Mouse (Mus musculus) left cerebral cortex, postnatal 14 days (tissue): Measurements from ENCODE around the gene Dnaaf3. TPM values are rescaled to one million over a fixed set of nuclear protein-coding genes. Genes with fewer than 3 reads are reported as not detected.

Experiments used
- microRNA-seq, 2 experiments: library from miRNA; unstranded; fragments of <30 nt; microRNA quantifications; one replicate each; pipeline ENCODE4 v1.2.0; 2022
- total RNA-seq, 2 experiments: library from RNA; stranded (reverse); gene quantifications; 2 replicates each; pipeline ENCODE4 v1.2.3; 2021

Dnaaf3 gene
- total RNA-seq, 2 experiments from 2014 or later, result 0.31 to 0.34 TPM

Small RNA genes lying within 50 kb of the gene (microRNA-seq; reads per million reads assigned to microRNA genes)
- gene Gm23577, result 0 reads per million in 2 experiments

Other genes with a start within 250 kb of the Dnaaf3 start
- gene Ncr1, start 194.7 kb downstream of the Dnaaf3 start, total RNA-seq, result not detected
- under 1 TPM in 1 of 2 experiments, not detected in 1; 0.13 TPM for gene Gp6, start 134.7 kb downstream of the Dnaaf3 start, total RNA-seq
- 10 to 100 TPM; 27.1 to 29.4 TPM for gene Rdh13, start 86.8 kb downstream of the Dnaaf3 start, total RNA-seq
- gene Eps8l1, start 71.8 kb downstream of the Dnaaf3 start, total RNA-seq, result 1 to 10 TPM; 3.3 to 5.1 TPM
- gene Ppp1r12c, start 30.8 kb downstream of the Dnaaf3 start, total RNA-seq, result 100 to 1,000 TPM; 117 to 128 TPM
- gene Tnnt1, start 16.1 kb downstream of the Dnaaf3 start, total RNA-seq, result 1 to 10 TPM; 2.7 to 4.3 TPM
- under 1 TPM in 1 of 2 experiments, not detected in 1; 0.55 TPM for gene Tnni3, start 8.2 kb downstream of the Dnaaf3 start, total RNA-seq
- gene Syt5, start 15.1 kb upstream of the Dnaaf3 start, total RNA-seq, result 100 to 1,000 TPM; 241 to 259 TPM
- gene Ptprh, start 71.6 kb upstream of the Dnaaf3 start, total RNA-seq, result under 1 TPM; 0.57 to 0.93 TPM
- 10 to 100 TPM; 10.8 to 10.9 TPM for gene Tmem86b, start 99.0 kb upstream of the Dnaaf3 start, total RNA-seq
- gene Ppp6r1, start 126.6 kb upstream of the Dnaaf3 start, total RNA-seq, result 100 to 1,000 TPM; 132 to 135 TPM
- gene Hspbp1, start 152.6 kb upstream of the Dnaaf3 start, total RNA-seq, result 100 to 1,000 TPM; 102 to 108 TPM
- gene Brsk1, start 158.2 kb upstream of the Dnaaf3 start, total RNA-seq, result 100 to 1,000 TPM; 330 to 331 TPM
- gene Tmem150b, start 192.8 kb upstream of the Dnaaf3 start, total RNA-seq, result under 1 TPM in 1 of 2 experiments, not detected in 1; 0.21 TPM
- 10 to 100 TPM; 37.1 to 43.3 TPM for gene Kmt5c, start 207.7 kb upstream of the Dnaaf3 start, total RNA-seq
- 1 to 10 TPM; 5.1 to 5.7 TPM for gene Cox6b2, start 220.6 kb upstream of the Dnaaf3 start, total RNA-seq
- not detected for gene Fam71e2, start 238.8 kb upstream of the Dnaaf3 start, total RNA-seq